Mouse (Mus musculus) limb, embryonic 15.5 days (tissue): ENCODE measurements around the gene Timmdc1. TPM values are rescaled to one million over a fixed set of nuclear protein-coding genes. Genes with fewer than 3 reads are reported as not detected.
A peak's percentile ranks its signal among the peaks of the same experiment; 100 is the strongest.
"Not testable (repeated sequence)": the region's sequence is repeated elsewhere in the genome, so short reads cannot be mapped to it uniquely, and the experiment has no call there.

Experiments
- ATAC-seq: fragments of 200-750 bp; cut with Nextera tagmentation; 2 replicates; pipeline ENCODE4 v1.8.0; 2017; ENCODE audit warnings: low read depth, moderate TSS enrichment; ENCODE audit not compliant: insufficient number of reproducible peaks, low FRiP score, low TSS enrichment
- H3K27ac ChIP-seq: fragments of 300-500 bp; sonication (generic); 2 replicates; pipeline ENCODE4 v1.5.1; 2015; ENCODE audit warnings: moderate library complexity, mild to moderate bottlenecking, inconsistent platforms
- H3K27me3 ChIP-seq: fragments of 300-500 bp; sonication (generic); 2 replicates; pipeline ENCODE4 v1.6.1; 2015; ENCODE audit warnings: inconsistent platforms
- H3K36me3 ChIP-seq: fragments of 300-500 bp; sonication (generic); 2 replicates; pipeline ENCODE4 v1.6.1; 2015; ENCODE audit warnings: inconsistent platforms
- H3K4me1 ChIP-seq: fragments of 300-500 bp; sonication (generic); 2 replicates; pipeline ENCODE4 v1.6.1; 2015; ENCODE audit warnings: inconsistent platforms
- H3K4me2 ChIP-seq: fragments of 300-500 bp; sonication (generic); 2 replicates; pipeline ENCODE4 v1.6.1; 2015; ENCODE audit warnings: mild to moderate bottlenecking, inconsistent platforms
- H3K4me3 ChIP-seq: fragments of 300-500 bp; sonication (generic); 2 replicates; pipeline ENCODE4 v1.5.1; 2015; ENCODE audit warnings: mild to moderate bottlenecking, inconsistent platforms
- H3K9ac ChIP-seq: fragments of 300-500 bp; sonication (generic); 2 replicates; pipeline ENCODE4 v1.6.1; 2015; ENCODE audit warnings: inconsistent platforms
- H3K9me3 ChIP-seq: fragments of 300-500 bp; sonication (generic); 2 replicates; pipeline ENCODE4 v1.6.1; 2016; ENCODE audit warnings: inconsistent platforms
- WGBS: fragments of 180-500 bp; shearing (Covaris S2); methylation state at CpG from one replicate; pipeline ENCODE4 v1.1.7; 2015; 5-methylcytosine and 5-hydroxymethylcytosine counted together
- polyA plus RNA-seq: library from polyadenylated mRNA; unstranded; fragments of >200 nt; fragmentation: Nextera tagmentation; extraction: Ambion mirVana; gene quantifications from 2 replicates; pipeline ENCODE4 v1.2.1, GENCODE M21; 2015

Timmdc1 gene
- polyA plus RNA-seq, 1 experiment from 2014 or later: 26.6 TPM

GRCm38 (mm10) chr16:38492551-38492950 lies 29.9 kb downstream of the Timmdc1 start:
- H3K27me3 ChIP-seq: no peaks in the 10 kb centered on the region
- no peak overlapping the region for H3K4me2 ChIP-seq
- no peak for ATAC-seq
- no peak overlapping the region for H3K9ac ChIP-seq
- WGBS: 84% methylated on average over 3 of the region's 3 CpGs
- no peak overlapping the region for H3K27ac ChIP-seq
- H3K4me3 ChIP-seq: no peak overlapping the region
- H3K36me3 ChIP-seq: peaks cover 10% of the 10 kb centered on the region
- H3K9me3 ChIP-seq: no peaks in the 10 kb centered on the region
- no peaks in the 10 kb centered on the region for H3K4me1 ChIP-seq

GRCm38 (mm10) chr16:38483582-38484309 lies 38.7 kb downstream of the Timmdc1 start:
- no peak overlapping the region for H3K9ac ChIP-seq

GRCm38 (mm10) chr16:38482780-38483562 lies 39.5 kb downstream of the Timmdc1 start:
- Histone ChIP-seq H3K4me3 (peak overlapping the region; percentile 29), H3K4me1 (peaks cover 11% of the 10 kb centered on the region), H3K36me3 (no peaks in the 10 kb centered on the region), H3K9me3 (no peaks in the 10 kb centered on the region), H3K9ac (no peak overlapping the region), H3K27ac (no peak overlapping the region), H3K4me2 (peak overlapping the region; percentile 57), H3K27me3 (peaks cover 20% of the 10 kb centered on the region)
- ATAC-seq: no peak
- WGBS: 18% methylated on average over 32 of the region's 32 CpGs

More at GRCm38 (mm10) chr16:38483582-38484309, 38.7 kb downstream of the Timmdc1 start:
- ATAC-seq: no peak
- H3K4me2 ChIP-seq: peak overlapping the region; percentile 57
- H3K4me1 ChIP-seq: peaks cover 11% of the 10 kb centered on the region
- peaks cover 20% of the 10 kb centered on the region for H3K27me3 ChIP-seq
- H3K36me3 ChIP-seq: no peaks in the 10 kb centered on the region
- no peak overlapping the region for H3K27ac ChIP-seq
- no peaks in the 10 kb centered on the region for H3K9me3 ChIP-seq
- 26% methylated on average over 42 of the region's 42 CpGs for WGBS
- H3K4me3 ChIP-seq: peak overlapping the region; percentile 29

DNA sequence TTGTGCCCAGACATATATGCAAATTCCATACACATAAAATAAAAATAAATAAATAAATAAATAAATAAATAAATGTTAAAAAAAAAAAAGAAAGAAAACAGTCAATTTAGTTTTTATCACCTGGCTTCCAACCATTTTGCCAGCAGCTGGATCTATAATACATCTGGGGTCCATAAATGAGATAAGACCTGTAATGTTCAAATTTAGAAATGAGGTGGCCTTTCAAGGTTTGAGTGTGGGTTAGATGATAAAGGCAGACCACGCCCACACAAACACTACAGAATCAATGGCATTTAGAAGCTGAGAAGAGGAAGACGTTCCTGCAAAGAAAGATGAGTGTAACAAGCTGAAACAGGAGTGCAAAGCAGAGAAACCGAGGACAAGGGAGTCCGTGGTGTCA lies 41.1 kb downstream of the Timmdc1 start:
- H3K27me3 ChIP-seq: peaks cover 20% of the 10 kb centered on the region
- no peak overlapping the region for H3K27ac ChIP-seq
- no peaks in the 10 kb centered on the region for H3K9me3 ChIP-seq
- H3K4me1 ChIP-seq: peaks cover 21% of the 10 kb centered on the region
- no peak overlapping the region for H3K4me3 ChIP-seq
- no peak for ATAC-seq
- 71% methylated on average over 4 of the region's 4 CpGs for WGBS
- H3K9ac ChIP-seq: no peak overlapping the region
- no peaks in the 10 kb centered on the region for H3K36me3 ChIP-seq
- no peak overlapping the region for H3K4me2 ChIP-seq

GRCm38 (mm10) chr16:38478296-38478695 lies 44.2 kb downstream of the Timmdc1 start:
- Histone ChIP-seq H3K9me3 (no peaks in the 10 kb centered on the region), H3K27ac (no peak overlapping the region), H3K36me3 (no peaks in the 10 kb centered on the region), H3K27me3 (peaks cover 10% of the 10 kb centered on the region; the same call in 1 of the 2 replicates), H3K4me2 (no peak overlapping the region), H3K4me1 (peaks cover 15% of the 10 kb centered on the region), H3K9ac (no peak overlapping the region), H3K4me3 (no peak overlapping the region)
- 81% methylated on average over 3 of the region's 3 CpGs for WGBS
- ATAC-seq: no peak

DNA sequence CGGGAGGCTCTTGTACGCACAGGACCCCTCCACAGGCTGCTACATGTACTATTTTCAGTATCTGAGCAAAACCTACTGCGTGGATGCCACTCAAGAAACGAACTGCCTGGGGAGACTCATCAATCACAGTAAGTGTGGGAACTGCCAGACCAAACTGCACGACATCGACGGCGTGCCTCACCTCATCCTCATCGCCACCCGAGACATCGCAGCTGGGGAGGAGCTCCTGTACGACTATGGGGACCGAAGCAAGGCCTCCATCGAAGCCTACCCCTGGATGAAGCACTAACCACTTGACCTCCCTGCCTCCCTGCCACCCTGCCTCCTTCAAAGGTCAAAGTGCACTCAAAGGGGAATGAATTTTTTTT lies 45.2 kb downstream of the Timmdc1 start:
- peak overlapping the region; percentile 54 for H3K4me2 ChIP-seq
- 39% methylated on average over 14 of the region's 14 CpGs for WGBS
- H3K4me1 ChIP-seq: peaks cover 12% of the 10 kb centered on the region
- H3K4me3 ChIP-seq: peak overlapping the region; percentile 36
- not testable (repeated sequence) for H3K9ac ChIP-seq, H3K27ac ChIP-seq, H3K36me3 ChIP-seq, H3K9me3 ChIP-seq, ATAC-seq, H3K27me3 ChIP-seq

DNA sequence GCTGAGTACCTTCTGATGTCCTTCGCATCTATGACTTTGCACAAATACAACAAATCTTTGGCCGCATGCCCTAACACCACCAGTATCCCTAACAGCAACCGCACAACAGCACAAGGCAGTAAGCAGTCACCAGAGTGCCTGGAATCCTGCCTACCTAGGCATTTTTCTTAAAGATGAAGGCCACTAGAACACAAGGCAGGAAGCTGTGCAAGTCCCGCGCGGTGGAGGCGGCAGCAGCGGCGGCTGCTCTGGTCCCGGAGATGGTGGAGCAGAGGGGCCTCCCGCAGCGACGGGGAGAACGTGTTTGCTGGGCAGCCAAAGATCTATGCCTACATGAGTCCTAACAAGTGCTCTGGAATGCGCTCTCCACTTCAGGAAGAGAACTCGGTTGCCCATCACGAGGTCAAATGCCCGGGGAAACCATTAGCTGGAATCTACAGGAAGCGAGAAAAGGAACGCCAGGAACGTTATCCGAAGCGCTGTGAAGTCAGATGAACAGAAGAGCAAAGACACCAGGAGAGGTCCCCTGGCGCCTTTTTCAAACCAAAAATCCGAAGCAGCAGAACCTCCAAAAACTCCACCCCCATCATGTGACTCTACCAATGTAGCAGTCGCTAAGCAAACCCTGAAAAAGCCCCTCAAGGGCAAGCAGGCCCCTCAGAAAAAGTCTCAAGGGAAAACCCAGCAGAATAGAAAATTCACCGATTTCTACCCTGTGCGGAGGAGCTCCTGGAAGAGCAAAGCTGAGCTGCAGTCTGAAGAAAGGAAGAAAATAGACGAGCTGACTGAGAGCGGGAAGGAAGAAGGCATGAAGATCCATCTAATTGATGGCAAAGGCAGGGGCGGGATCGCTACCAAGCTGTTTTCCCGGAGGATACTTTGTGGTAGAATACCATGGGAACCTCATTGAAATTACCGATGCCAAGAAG lies 45.9 kb downstream of the Timmdc1 start:
- Histone ChIP-seq H3K4me2 (peak overlapping the region; percentile 54), H3K36me3 (no peaks in the 10 kb centered on the region), H3K9me3 (no peaks in the 10 kb centered on the region), H3K9ac (peak overlapping the region; percentile 0; the same call in 1 of the 2 replicates), H3K27me3 (0 out of 2 replicates have a peak, but pooled peaks cover 3% of the 10 kb centered on the region), H3K4me1 (peaks cover 12% of the 10 kb centered on the region), H3K27ac (0 out of 2 replicates have a peak overlapping the region, but pooled peaks have one; percentile 18), H3K4me3 (peak overlapping the region; percentile 36)
- WGBS: 7% methylated on average over 34 of the region's 34 CpGs
- no peak for ATAC-seq

GRCm38 (mm10) chr16:38475681-38476311 lies 46.7 kb downstream of the Timmdc1 start:
- 0 out of 2 replicates have a peak, but pooled peaks cover 3% of the 10 kb centered on the region for H3K27me3 ChIP-seq
- WGBS: 51% methylated on average over 4 of the region's 4 CpGs
- H3K4me1 ChIP-seq: peaks cover 12% of the 10 kb centered on the region
- H3K27ac ChIP-seq: no peak overlapping the region
- no peak overlapping the region for H3K9ac ChIP-seq
- peak overlapping the region; percentile 54; the same call in 1 of the 2 replicates for H3K4me2 ChIP-seq
- no peak for ATAC-seq
- H3K36me3 ChIP-seq: no peaks in the 10 kb centered on the region
- no peaks in the 10 kb centered on the region for H3K9me3 ChIP-seq
- peak overlapping the region; percentile 36 for H3K4me3 ChIP-seq

DNA sequence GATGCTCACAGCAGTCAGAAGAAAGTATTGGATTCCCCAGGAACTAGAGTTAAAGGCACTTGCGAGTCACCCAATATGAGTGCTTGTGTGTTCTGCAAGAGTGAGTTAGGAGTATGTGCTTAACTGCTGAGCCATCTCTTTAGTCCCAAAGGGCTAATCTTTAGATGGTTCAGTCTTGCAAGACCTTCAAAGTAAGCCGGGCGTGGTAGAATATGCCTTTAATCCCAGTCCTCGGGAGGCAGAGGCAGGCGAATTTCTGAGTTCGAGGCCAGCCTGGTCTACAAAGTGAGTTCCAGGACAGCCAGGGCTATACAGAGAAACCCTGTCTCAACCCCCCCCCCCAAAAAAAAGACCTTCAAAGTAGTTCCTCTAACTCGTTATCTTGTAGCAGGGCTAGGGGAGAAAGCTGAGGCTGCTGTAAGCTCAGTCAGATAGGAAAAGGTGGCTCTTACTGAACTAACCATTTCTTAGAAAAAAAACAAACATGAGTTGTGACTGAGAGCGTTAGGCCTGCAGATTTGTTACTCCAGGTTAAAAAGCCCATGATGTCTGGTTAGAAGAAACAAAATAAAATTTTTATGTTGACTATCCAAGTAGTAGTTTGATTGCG lies 47.7 kb downstream of the Timmdc1 start:
- H3K9me3 ChIP-seq: no peaks in the 10 kb centered on the region
- no peaks in the 10 kb centered on the region for H3K27me3 ChIP-seq
- WGBS: 90% methylated on average over 9 of the region's 9 CpGs
- peaks cover 12% of the 10 kb centered on the region for H3K4me1 ChIP-seq
- no peaks in the 10 kb centered on the region for H3K36me3 ChIP-seq
- no peak overlapping the region for H3K27ac ChIP-seq
- no peak overlapping the region for H3K9ac ChIP-seq
- ATAC-seq: no peak
- H3K4me3 ChIP-seq: no peak overlapping the region
- H3K4me2 ChIP-seq: no peak overlapping the region

DNA sequence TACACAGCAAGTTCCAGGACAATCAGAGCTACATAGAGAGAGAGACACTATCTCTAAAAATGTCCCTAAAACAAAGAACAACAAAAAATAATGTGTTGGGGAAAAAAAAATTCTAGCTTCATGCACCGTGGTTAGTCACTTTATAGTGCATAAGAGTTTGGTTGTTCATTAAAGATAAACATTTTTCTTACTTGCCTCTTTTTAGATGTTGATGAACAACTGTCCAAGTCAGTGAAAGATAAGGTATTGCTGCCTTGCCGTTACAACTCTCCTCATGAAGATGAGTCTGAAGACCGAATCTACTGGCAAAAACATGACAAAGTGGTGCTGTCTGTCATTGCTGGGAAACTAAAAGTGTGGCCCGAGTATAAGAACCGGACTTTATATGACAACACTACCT lies 48.8 kb downstream of the Timmdc1 start:
- H3K4me1 ChIP-seq: peaks cover 12% of the 10 kb centered on the region
- no peak overlapping the region for H3K4me2 ChIP-seq
- H3K27me3 ChIP-seq: no peaks in the 10 kb centered on the region
- 89% methylated on average over 5 of the region's 5 CpGs for WGBS
- no peaks in the 10 kb centered on the region for H3K9me3 ChIP-seq
- no peak overlapping the region for H3K27ac ChIP-seq
- ATAC-seq: no peak
- H3K9ac ChIP-seq: no peak overlapping the region
- no peak overlapping the region for H3K4me3 ChIP-seq
- H3K36me3 ChIP-seq: no peaks in the 10 kb centered on the region

DNA sequence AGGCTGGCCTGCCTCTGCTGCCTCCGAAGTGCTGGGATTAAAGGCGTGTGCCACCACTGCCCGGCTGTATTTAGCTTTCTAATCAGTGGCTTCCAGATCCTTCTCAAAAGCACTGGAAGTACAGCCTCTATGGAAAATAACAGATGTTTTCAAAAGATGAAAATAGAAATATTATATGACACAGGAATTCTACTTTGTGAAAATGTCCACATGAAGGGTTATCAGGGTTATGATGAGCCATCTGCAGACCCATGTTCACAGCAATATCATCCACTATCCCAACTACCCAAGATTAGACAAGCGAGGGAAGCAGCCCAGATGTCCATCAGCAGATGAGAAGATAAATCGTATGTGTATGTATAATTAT lies 50.0 kb downstream of the Timmdc1 start:
- no peak overlapping the region for H3K9ac ChIP-seq
- no peak overlapping the region for H3K4me2 ChIP-seq
- no peaks in the 10 kb centered on the region for H3K9me3 ChIP-seq
- no peaks in the 10 kb centered on the region for H3K36me3 ChIP-seq
- H3K27ac ChIP-seq: no peak overlapping the region
- no peaks in the 10 kb centered on the region for H3K27me3 ChIP-seq
- no peak overlapping the region for H3K4me3 ChIP-seq
- ATAC-seq: no peak
- 87% methylated on average over 5 of the region's 5 CpGs for WGBS
- peaks cover 12% of the 10 kb centered on the region for H3K4me1 ChIP-seq
